Mouse (Mus musculus): ENCODE measurements around the gene Nat10.

The Nat10 gene

DNA sequence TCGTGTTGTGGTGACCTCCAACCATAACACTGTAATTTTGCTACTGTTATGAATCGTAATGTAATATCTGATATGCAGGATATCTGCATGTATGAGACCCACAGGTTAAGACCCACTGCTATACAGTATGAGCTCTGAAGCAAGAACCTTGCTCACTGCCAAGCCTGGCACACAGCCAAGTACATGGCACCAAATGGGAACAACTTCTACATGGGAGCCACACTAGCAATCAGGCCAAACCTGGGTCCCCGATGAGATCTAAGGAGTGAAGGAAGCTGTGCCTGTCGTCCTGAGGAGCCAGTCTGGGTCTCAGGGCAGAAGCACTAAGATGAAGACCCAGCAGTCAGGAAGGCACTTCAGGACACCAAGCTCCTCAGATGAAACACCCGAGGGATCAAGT is 15.6 kb downstream of the Nat10 start:
- peak; percentile 58 for DNase-seq (ENCODE audit: low spot score)

DNA sequence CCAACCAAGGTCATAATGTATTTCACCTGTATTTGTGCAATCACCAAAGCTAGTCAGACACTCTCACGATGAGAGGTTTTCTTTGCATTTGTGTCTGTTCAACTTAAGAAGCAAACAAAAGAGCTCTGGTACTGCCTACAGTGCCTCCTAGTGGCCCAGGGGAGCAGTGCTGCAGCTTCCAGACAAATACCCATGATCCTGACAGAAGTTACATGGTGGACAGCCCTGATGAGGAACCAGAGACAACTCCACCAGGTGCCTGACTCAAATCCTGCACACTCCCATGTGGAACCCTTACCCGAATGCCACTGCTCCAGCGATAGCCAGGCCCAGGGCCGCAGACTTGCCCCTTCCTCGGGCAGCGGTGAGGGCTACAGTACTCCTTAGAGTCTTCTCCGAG is 17.1 kb downstream of the Nat10 start:
- peak; percentile 79 for DNase-seq (ENCODE audit: low spot score)

DNA sequence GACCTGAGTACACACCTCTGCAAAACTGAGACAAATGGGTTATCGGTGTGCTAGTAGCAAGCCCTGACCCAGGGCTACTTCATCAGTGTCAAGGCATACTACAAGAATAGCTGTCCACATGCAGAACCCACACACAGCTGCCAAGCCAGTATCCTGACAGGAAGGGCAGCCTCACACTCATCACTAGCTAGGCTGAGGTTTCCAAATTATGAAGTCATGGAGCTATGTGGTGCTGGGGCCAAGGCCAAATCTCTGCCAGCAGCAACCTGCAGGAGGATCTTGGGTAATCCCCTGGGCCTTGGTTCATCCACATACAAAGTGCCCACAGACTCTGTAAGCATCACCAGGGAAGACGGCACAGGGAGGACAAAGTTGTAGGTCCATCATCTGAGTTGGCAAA is 17.5 kb downstream of the Nat10 start:
- no peak for DNase-seq (ENCODE audit: low spot score)

DNA sequence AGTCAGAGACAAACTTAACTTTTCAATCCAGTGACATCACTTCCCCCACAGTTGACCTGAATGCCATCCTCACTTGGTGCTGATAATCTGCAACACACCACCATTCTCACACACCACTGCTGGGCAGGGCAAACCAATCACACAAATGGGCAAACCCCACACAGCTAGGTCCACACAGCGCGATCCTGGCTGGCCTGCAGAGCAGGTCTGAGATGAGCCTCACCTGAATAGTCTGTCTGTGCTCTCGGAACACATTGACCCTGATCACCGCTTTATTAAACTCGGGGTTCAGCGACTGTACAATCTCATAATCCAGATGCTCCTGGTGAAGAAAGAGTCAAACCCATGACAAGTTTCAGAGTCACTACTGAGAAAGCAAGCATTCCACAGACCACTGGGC is 18.2 kb downstream of the Nat10 start:
- DNase-seq (ENCODE audit: low spot score) = no peak

DNA sequence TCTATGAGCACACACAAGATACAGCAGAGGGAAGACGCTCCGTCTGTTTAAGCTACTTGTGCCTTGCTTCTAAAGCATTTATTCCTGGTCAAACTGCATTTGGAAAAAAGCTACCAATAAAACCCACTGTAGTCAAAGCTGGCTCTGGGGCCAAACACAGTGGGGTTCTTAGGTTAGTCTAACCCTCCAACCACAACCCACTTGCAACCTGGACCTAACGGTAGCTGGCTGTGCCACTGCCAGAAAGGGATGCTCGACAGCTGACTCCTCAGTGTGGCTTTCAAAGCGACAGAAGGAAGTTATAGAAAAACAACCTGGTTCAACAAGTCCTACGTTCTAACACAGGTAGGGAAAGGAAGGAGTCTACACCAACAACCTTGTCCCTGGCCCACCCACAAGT is 29.6 kb downstream of the Nat10 start:
- no peak for DNase-seq (ENCODE audit: low spot score)

DNA sequence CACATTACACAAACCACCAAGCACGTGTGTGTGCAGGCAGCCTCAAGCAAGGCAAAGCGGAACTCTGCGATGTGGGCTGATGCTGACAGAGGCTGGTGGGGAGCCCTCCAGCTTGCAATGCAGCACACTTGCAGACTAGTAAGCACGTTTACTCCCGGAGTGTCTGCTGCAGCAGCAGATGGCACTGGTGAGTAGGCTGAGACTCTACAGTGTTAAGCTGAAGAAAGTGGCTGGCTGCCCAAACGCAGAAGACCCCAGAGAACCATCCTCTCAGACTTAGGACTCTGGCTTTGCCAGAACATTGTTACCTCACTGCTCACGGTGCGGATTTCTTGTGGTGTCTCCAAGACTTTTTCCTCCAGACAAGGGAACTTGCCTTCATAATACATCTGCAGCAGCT is 30.1 kb downstream of the Nat10 start:
- DNase-seq (ENCODE audit: low spot score) = no peak

DNA sequence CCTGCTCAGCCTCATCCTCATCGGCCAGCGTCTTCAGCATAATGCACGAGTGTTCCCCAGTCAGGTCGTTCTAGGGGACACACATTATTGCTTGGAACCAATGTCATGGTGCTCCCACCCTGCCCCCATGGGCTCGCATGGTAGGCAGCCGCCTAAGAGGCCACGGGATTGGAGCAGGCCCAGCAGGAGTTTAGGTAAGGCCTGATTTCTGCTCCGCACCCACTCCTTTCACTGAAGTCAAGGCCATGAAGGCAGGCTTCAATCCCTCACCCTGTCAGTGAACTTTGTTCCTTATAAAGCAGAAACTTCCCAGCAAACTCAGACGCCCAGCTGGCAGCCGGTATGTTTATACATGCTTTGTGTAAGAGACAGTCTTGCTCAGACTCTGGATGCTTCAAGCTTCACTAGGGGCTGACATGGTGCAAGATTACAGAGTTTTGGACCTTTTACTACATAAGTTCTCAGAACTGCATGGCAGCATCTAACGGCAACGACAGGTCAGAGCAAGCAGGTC is 33.0 kb downstream of the Nat10 start:
- peak; percentile 83 for DNase-seq (ENCODE audit: low spot score)

DNA sequence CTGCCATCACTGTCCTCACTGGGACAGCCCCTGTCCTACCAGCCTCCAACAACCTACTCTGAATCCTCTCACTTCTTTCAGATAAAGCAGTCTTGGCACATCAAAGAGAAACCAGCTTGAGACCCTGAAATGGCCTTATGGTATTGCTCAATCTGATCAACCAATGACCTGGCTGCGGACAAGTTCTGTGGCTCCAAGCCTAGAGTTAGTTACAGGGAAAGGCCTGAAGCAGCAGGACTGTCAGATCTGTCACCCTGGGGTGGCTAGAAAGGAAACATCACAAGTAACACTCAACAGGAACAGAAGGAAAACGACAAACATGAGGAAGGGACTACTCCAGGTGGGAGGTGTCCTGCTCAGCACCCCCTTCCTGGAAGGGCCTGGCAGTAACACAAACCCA is 36.5 kb downstream of the Nat10 start:
- no peak for DNase-seq (ENCODE audit: low spot score)

DNA sequence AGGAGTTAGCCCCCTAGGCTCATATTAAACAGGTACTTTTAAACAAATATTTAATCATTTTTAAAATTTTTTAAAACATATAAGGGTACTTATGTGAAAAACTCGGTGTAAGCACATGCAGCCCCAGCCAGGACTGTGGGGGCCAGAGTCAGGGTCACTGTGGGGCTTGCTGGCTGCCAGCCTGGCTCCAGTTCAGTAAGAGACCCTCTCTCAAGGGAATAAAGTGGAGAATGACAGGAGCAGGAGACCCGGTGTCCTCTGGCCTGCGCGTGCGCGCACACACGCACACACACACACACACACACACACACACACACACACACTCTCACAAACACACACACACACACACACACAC is 41.8 kb downstream of the Nat10 start:
- no peak for DNase-seq (ENCODE audit: low spot score)

DNA sequence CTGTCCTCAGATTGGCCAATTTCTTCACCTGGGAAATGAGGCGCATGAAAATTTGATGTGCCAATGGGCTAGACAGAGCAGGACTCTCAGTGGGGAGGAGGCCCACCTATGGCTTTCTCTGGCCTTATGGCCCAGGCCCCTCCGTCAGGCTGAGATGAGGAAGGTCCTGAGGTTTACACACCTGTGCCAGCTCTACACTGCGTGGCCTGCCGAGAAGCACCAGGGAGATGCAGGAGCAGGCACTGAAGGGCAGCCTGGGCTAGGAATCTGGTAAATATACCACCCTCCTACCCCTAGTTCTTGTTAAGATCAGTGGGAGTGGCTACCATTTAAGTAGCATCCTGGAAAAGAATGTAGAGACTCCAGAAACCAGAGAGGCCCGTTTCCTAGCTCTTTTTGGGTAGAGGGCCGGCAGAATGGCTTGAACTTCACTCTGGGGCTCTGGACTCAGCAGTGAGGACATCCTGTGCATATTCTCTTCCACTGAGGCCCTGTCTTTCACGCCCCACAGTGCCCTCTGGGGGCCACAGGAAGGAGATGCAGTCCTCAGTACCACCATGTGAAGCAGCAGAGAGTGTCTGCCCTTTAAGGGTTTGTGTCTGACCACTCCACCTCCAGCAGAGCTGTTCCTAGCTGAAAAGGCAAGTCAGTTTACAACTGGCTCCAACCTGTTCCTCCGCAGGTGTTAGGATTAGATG is 42.3 kb downstream of the Nat10 start:
- peak; percentile 87 for DNase-seq (ENCODE audit: low spot score)

DNA sequence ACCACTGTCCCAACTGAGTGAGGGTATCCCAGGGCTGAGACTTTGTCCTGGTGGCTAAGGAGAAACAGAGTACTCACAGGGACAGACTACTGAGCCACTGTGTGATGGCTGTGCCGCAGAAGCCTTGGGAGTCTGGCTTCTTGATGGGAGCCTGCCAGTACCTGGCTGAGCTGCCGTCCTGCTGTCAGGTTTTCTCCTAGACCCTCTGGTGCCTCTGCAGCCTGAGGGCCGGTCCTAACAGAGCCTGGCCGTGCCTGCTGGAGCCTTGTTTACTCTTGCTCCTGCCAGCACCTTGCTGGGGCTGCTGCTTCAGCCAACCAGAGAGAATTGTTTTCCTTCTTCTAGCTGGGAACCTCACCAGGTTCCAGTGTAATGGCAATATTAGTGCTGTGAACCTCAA is 46.7 kb downstream of the Nat10 start:
- no peak for DNase-seq (ENCODE audit: low spot score)

DNA sequence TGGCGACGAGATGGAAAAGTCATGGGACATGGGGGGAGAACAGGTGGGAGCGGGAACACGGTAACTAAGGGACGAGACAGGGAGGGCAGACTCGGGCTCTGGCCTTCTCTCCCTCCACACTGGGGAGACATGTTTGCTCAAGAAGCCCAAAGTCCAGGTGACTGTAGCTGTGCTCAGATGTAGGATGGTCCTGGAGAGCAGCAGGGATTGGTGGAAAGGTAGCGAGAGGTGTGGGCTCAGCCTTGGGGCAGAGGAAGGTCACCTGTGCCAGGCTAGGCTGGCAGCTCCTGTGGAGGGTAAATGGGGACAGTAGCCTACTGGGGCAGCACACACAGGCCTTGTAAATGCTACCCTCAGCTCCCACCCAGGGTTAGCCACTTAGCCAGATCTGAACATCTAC is 47.2 kb downstream of the Nat10 start:
- DNase-seq (ENCODE audit: low spot score) = no peak

DNA sequence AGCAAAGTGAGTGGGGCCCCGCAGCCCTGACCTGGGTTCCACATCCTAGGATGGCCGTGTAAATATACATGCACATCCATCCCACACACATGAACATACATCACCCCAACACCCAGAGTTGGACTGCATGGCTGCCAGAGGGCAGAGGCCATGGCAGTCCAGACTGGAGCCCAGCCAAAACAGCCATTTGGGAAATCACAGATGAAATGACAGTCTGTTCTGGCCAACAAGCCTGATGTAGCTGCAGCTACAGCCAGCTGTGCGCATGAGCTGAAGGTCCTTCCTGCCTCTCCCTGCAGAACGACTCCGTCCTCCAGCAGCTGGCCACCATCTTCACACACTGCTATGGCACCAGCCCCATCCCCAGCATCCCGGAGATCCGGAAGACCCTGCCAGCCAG is 50.2 kb downstream of the Nat10 start:
- peak; percentile 63 for DNase-seq (ENCODE audit: low spot score)

DNA sequence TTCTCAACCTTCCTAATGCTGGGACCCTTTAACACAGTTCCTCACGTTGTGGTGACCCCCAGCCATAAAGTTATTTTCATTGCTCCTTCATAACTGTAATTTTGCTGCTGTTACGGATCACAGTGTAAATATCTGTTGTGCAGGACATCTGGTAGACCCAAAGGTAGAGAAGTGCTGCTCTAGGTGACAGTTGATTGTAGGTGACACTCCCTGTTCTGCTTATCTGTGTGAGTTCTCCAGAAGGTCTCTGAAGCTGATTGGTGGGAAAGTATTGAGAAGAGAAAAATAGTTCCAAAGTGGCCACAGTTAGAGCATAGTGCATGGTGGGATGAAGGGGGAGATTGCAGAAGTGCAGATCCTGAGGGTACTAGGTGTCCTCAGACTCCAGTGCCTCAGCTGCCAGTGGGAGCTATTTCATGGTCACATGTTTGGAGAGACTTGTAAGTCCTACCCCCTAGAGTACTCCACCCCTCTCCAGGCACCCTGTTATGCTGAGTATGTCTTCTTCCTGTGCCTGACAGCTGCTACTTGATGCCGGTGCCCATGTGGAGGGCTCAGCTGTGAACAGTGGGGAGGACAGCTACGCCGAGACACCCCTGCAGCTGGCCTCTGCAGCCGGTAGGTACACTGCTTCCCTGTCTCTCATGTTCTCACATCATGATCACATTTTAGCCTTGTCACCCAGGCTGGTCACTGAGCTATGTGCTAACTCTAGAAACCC is 53.9 kb downstream of the Nat10 start:
- DNase-seq (ENCODE audit: low spot score) = no peak

DNA sequence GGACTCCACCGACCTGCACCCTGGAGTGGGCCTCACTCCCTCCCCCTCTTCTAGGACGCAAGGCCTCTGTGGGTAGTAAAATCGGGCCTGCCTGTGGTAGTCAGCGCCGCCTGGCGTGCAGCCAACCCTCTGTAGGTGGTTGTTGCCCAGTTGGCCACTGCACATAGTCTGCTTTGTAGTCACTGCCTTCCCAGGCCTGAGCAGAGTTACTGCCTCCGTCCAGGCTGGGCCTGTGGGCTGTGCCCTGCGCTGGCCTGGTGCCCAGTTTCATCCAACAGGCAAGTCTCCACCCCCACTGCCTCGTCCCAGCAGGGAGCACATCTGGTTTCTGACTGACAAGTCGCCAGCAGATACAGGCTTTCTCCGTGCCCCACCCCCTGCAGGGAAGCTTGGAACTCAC is 54.8 kb downstream of the Nat10 start:
- peak; percentile 94 for DNase-seq (ENCODE audit: low spot score)

DNA sequence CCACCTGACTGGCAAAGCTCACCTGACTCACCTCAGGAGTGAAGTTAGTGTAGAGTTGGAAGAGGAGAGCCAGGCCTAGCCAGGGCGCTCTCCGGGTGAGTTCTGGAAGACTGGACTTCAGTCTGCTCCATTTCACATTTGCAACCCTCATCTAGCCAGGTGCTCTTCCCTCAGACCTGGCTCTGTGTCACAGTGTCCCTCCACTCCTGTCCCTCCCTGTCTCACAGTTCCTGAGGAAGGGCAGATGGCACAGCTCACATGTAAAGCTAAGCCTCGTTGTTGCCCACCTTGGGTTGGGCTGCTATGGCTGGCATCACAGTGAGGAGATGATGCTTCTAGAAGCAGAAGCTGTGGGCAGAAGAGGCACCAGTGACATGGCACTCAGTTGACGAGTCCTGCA is 55.2 kb downstream of the Nat10 start:
- DNase-seq (ENCODE audit: low spot score) = no peak

DNA sequence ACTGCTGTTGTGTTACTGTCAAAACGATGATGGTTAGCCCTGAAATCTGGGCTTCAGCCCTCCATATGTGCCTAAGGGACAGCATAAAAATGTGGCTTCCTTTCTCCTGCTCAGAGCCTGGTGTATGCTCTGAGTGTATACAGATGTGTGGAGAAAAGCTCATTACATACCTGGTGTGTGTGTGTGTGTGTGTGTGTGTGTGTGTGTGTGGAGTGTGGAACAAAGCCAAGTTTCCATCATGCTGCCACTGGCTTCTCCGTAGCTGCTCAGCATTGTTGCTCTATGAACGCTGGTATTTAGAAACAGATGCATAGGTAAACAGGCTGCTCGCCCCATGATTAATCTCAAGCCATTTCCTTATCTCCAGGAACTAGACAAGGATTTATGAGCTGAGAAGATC is 57.2 kb downstream of the Nat10 start:
- DNase-seq (ENCODE audit: low spot score) = no peak

DNA sequence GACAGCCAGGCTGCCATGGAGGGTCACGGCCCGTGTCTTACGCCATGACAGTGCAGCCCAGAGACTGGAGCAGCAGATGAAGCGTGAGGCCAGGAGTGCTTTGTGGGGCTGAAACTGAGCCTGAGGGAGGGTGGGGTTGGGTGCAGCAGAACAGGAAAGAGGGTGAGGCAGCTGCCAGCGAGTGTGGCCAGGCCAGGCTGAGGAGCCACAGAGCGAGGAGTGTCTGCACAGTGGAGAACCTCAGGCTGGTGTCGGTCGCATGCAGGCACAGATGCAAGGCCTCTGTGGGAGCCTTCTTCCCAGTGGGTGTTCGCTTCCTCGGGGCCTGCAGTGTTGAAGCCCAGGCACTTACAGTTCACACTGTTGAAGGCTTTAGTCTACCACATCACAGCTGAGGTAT is 57.7 kb downstream of the Nat10 start:
- no peak for DNase-seq (ENCODE audit: low spot score)

DNA sequence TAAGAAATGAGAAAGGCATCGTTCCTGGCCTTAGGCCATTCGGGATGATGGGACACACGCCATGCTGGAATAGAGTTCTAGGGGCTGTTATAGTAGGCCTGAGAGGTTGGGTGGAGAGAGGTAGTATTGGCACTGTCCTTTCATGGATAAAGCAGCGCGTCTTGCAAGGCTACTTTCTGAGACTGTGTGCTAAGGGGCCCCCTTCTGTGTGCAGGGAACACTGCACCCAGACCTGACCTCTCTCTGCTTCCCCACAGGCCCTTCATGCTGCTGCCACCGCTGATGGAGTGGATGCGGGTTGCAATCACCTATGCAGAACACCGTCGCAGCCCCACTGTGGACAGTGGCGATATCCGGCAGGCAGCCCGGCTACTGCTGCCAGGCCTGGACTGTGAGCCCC is 60.6 kb downstream of the Nat10 start:
- DNase-seq (ENCODE audit: low spot score) = no peak

DNA sequence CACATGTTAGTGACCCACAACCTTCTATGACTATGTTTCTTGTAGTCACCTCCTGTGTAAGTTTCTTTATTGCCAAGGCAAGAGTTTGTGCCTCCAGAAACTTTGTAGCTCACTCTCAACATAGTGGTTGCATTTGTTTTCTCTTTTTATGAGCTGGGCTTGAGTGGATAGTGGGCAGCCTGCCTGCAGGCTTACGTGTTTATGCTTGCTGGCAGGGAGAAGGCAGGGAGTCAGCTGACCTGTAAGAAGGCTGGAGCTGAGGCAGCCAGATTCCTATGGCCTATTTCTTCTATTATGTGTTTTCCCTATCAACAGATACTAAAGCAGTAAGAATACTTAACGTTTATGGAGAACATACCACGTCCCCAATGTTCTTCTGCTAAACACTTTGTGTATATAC is 64.9 kb downstream of the Nat10 start:
- peak; percentile 93 for DNase-seq (ENCODE audit: low spot score)

DNA sequence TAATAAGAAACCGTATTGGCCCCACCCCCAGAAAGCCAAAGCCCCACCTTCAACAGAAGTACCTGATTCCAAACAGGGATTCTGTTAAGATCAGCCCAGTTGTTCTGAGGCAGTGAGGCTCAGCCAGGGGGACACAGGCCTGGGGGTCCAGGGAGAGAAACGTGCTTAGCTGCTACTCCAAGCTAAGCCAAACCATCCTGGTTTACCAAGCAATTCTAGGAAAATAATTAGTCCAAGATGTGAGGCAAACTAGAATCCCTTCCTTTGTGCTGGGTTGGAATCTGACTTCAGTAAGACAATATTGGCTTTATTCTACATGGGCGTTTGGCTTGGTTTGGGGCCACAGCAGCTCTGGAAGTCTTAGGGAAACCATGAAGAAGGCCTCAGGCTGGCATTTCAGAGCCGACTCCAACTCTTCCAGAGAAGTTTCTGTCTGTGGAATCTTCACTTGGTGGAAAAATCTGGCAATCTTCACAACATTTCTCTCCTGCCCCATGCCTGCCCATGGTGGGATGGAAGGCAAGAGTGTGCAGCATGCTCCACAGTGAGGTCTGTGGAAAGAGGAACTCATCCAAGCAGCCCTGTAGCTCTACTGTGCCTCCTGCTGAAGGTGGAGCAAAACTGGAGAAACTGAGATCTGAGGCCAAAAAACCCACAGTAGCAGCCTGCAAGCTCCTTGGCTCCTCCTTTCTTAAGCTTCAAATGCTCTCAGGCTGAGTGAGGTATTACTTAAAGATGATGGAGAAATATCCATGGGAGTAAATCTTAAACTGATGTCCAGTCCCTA is 66.1 kb downstream of the Nat10 start:
- no peak for DNase-seq (ENCODE audit: low spot score)

DNA sequence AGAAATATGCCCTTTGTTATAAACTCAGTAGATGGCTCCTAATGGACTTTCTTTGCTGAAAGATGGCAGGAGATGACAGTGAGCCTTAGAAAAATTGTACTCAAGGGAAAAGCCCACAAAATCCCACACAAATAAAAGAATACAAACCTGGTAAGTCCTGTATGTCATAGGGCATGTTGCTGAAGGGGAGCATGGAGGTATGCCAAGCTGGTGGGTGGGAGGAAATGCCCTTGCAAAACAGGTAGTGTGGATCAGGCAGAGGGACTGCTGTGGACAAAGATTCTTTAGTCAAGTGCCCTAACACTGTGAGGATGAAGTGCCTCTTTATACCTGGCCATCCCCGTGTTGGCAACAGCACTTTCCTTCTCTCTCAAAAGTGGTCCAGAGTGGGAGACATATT is 68.3 kb downstream of the Nat10 start:
- DNase-seq (ENCODE audit: low spot score) = no peak

DNA sequence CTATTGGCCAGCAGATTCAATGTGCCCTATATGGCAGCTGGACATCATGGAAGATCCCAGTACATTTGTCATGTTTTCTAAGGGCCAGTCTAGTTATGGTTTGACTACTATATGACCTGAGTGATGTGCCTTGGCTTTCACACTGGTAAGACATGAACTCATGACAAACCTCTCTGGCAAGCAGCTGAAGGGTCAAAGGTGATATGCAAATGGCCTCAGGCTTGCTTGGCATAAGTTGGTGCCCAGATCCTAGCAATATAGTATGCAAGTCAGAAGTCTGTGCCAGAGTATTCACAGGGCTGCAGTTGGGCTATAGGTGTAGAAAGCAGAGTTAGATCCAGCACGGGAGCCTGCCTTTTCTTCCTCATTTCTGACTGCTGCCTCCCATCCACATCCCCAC is 69.8 kb downstream of the Nat10 start:
- peak; percentile 48 for DNase-seq (ENCODE audit: low spot score)

Data from adipocyte (in vitro differentiated cells).